Mouse (Mus musculus) G1E (cell line): ENCODE measurements around the gene Cd6. TPM values are rescaled to one million over a fixed set of nuclear protein-coding genes. Genes with fewer than 3 reads are reported as not detected.

Experiments used
- ATAC-seq: 2 replicates; pipeline ENCODE4 v1.8.0; 2016; ENCODE audit warnings: mild to moderate bottlenecking; ENCODE audit not compliant: insufficient number of reproducible peaks, poor library complexity, low FRiP score, severe bottlenecking; ENCODE audit errors: extremely low read depth
- DNase-seq: peaks from one replicate; pipeline ENCODE4 v3.0.0; 2012; ENCODE audit warnings: low spot score
- H3K27me3 ChIP-seq: 2 replicates; pipeline ENCODE4 v1.6.1; 2012; ENCODE audit warnings: mild to moderate bottlenecking, low read length, inconsistent platforms; ENCODE audit not compliant: insufficient read depth
- H3K36me3 ChIP-seq: replicated peaks from 2 replicates; pipeline ENCODE3; 2012; ENCODE audit warnings: mild to moderate bottlenecking, inconsistent platforms
- H3K4me1 ChIP-seq: 2 replicates; pipeline ENCODE4 v1.6.1; 2012; ENCODE audit warnings: low read depth, low read length, inconsistent platforms, mixed read lengths; ENCODE audit not compliant: insufficient read depth
- H3K4me3 ChIP-seq: 2 replicates; pipeline ENCODE4 v1.5.1; 2012; ENCODE audit warnings: low read depth, mild to moderate bottlenecking, inconsistent platforms, low read length, moderate library complexity, mixed read lengths
- H3K9me3 ChIP-seq: replicated peaks from 2 replicates; pipeline ENCODE4 v1.6.1; 2012; ENCODE audit warnings: inconsistent platforms
- CTCF ChIP-seq: IDR thresholded peaks from 2 replicates; pipeline ENCODE4 v1.5.1; 2012; ENCODE audit warnings: low read depth, low read length, inconsistent platforms, mixed read lengths
- GATA1 ChIP-seq: IDR thresholded peaks from 2 replicates; pipeline ENCODE4 v1.6.1; 2012; ENCODE audit warnings: borderline replicate concordance, low read length, inconsistent platforms, mixed read lengths
- GATA2 ChIP-seq: IDR thresholded peaks from 2 replicates; pipeline ENCODE4 v1.6.1; 2012; ENCODE audit warnings: low read depth, low read length, inconsistent platforms, borderline replicate concordance
- POLR2AphosphoS5 ChIP-seq: IDR thresholded peaks from 2 replicates; pipeline ENCODE4 v1.6.1; 2012; ENCODE audit warnings: low read depth, low read length, inconsistent platforms; ENCODE audit not compliant: insufficient replicate concordance
- TAL1 ChIP-seq: conservative IDR thresholded peaks from 2 replicates; pipeline ENCODE4 v1.6.1; 2012; ENCODE audit warnings: low read depth, low read length, inconsistent platforms, mixed read lengths
- polyA plus RNA-seq: library from polyadenylated mRNA; stranded (reverse); fragments of >175 nt; gene quantifications from 2 replicates; pipeline ENCODE4 v1.2.3, GENCODE M21; 2012
- total RNA-seq, 2 experiments: library from RNA; stranded (forward) in 1 of 2; stranded (reverse) in 1 of 2; fragments of 200-1000 nt in 1 of 2; fragments of >200 nt in 1 of 2; fragmentation: Nextera tagmentation in 1 of 2; gene quantifications; 2 replicates each; pipeline ENCODE4 v1.2.3; 2014 to 2017

Cd6 gene
- total and polyA plus RNA-seq, 3 experiments = 0.11 TPM; not detected in 2

GRCm38 (mm10) chr19:10784061-10784460, 45.8 kb downstream of the Cd6 start:
- no peaks in the 10 kb centered on the region for H3K4me1 ChIP-seq
- no peak for ATAC-seq
- no peak for DNase-seq
- no peaks in the 10 kb centered on the region for H3K36me3 ChIP-seq
- no peak overlapping the region for H3K4me3 ChIP-seq
- no peaks in the 10 kb centered on the region for H3K9me3 ChIP-seq
- TF ChIP-seq CTCF (no peak), TAL1 (no peak), GATA2 (no peak), GATA1 (no peak), POLR2AphosphoS5 (no peak)
- peaks cover 20% of the 10 kb centered on the region; the same call in 1 of the 2 replicates for H3K27me3 ChIP-seq

GRCm38 (mm10) chr19:10783168-10783567, 46.7 kb downstream of the Cd6 start:
- TF ChIP-seq POLR2AphosphoS5 (no peak), CTCF (no peak), GATA1 (no peak), TAL1 (no peak), GATA2 (no peak)
- peaks cover 16% of the 10 kb centered on the region; the same call in 1 of the 2 replicates for H3K27me3 ChIP-seq
- no peak for ATAC-seq
- H3K9me3 ChIP-seq = no peaks in the 10 kb centered on the region
- no peaks in the 10 kb centered on the region for H3K36me3 ChIP-seq
- H3K4me1 ChIP-seq = no peaks in the 10 kb centered on the region
- no peak for DNase-seq
- no peak overlapping the region for H3K4me3 ChIP-seq

- H3K36me3 ChIP-seq = no peaks in the 10 kb centered on the region
- H3K27me3 ChIP-seq = peaks cover 20% of the 10 kb centered on the region; the same call in 1 of the 2 replicates
- TF ChIP-seq CTCF (no peak), POLR2AphosphoS5 (no peak), TAL1 (no peak), GATA1 (no peak), GATA2 (no peak)
- H3K9me3 ChIP-seq = no peaks in the 10 kb centered on the region
- H3K4me1 ChIP-seq = no peaks in the 10 kb centered on the region
- no peak for ATAC-seq
- H3K4me3 ChIP-seq = no peak overlapping the region
- no peak for DNase-seq
These were observed 48.2 kb downstream of the Cd6 start for GRCm38 (mm10) chr19:10781641-10782040.

GRCm38 (mm10) chr19:10776906-10777305, 53.0 kb downstream of the Cd6 start:
- Histone ChIP-seq H3K4me3 (no peak overlapping the region), H3K9me3 (no peaks in the 10 kb centered on the region), H3K27me3 (peaks cover 11% of the 10 kb centered on the region; the same call in 1 of the 2 replicates), H3K36me3 (no peaks in the 10 kb centered on the region), H3K4me1 (no peaks in the 10 kb centered on the region)
- DNase-seq = no peak
- no peak for TF ChIP-seq GATA2
- no peak for TF ChIP-seq POLR2AphosphoS5
- no peak for TF ChIP-seq GATA1
- no peak for TF ChIP-seq CTCF
- no peak for TF ChIP-seq TAL1
- no peak for ATAC-seq

- Histone ChIP-seq H3K36me3 (no peaks in the 10 kb centered on the region), H3K4me3 (no peak overlapping the region), H3K27me3 (peaks cover 15% of the 10 kb centered on the region), H3K4me1 (no peaks in the 10 kb centered on the region), H3K9me3 (no peaks in the 10 kb centered on the region)
- DNase-seq (no peak), ATAC-seq (no peak)
- TF ChIP-seq POLR2AphosphoS5 = no peak
- TF ChIP-seq TAL1 = no peak
- TF ChIP-seq GATA1 = no peak
- TF ChIP-seq CTCF = no peak
- TF ChIP-seq GATA2 = no peak
These were observed 55.7 kb downstream of the Cd6 start for GRCm38 (mm10) chr19:10774141-10774540.

GRCm38 (mm10) chr19:10773384-10773783, 56.5 kb downstream of the Cd6 start:
- Histone ChIP-seq H3K36me3 (no peaks in the 10 kb centered on the region), H3K4me3 (no peak overlapping the region), H3K9me3 (no peaks in the 10 kb centered on the region), H3K4me1 (no peaks in the 10 kb centered on the region), H3K27me3 (peaks cover 16% of the 10 kb centered on the region)
- TF ChIP-seq GATA1 (no peak), GATA2 (no peak), CTCF (no peak)
- ATAC-seq = no peak
- no peak for DNase-seq

- DNase-seq = no peak
- Histone ChIP-seq H3K27me3 (peaks cover 14% of the 10 kb centered on the region), H3K9me3 (no peaks in the 10 kb centered on the region), H3K4me1 (no peaks in the 10 kb centered on the region), H3K4me3 (no peak overlapping the region), H3K36me3 (no peaks in the 10 kb centered on the region)
- ATAC-seq = no peak
- TF ChIP-seq GATA2 (no peak), TAL1 (no peak), POLR2AphosphoS5 (no peak), CTCF (no peak), GATA1 (no peak)
These were observed 57.0 kb downstream of the Cd6 start for GRCm38 (mm10) chr19:10772866-10773265.
